Mouse (Mus musculus) hindbrain, embryonic 12.5 days (tissue): ENCODE data around the gene Extl1. TPM values are rescaled to one million over a fixed set of nuclear protein-coding genes. Genes with fewer than 3 reads are reported as not detected.

Experiments
- ATAC-seq: fragments of 200-750 bp; cut with Nextera tagmentation; 2 replicates; pipeline ENCODE4 v1.8.0; 2017; ENCODE audit warnings: moderate TSS enrichment; ENCODE audit not compliant: low FRiP score
- H3K27ac ChIP-seq: fragments of 300-500 bp; sonication (generic); 2 replicates; pipeline ENCODE4 v1.5.1; 2016; ENCODE audit warnings: mild to moderate bottlenecking
- H3K27me3 ChIP-seq: fragments of 300-500 bp; sonication (generic); 2 replicates; pipeline ENCODE4 v1.6.1; 2016; ENCODE audit warnings: mild to moderate bottlenecking
- H3K36me3 ChIP-seq: fragments of 300-500 bp; sonication (generic); 2 replicates; pipeline ENCODE4 v1.6.1; 2016; ENCODE audit warnings: mild to moderate bottlenecking
- H3K4me1 ChIP-seq: fragments of 300-500 bp; sonication (generic); 2 replicates; pipeline ENCODE4 v1.6.1; 2016
- H3K4me2 ChIP-seq: fragments of 300-500 bp; sonication (generic); replicated peaks from 2 replicates; pipeline ENCODE4 v1.6.1; 2016; ENCODE audit warnings: mild to moderate bottlenecking
- H3K4me3 ChIP-seq: fragments of 300-500 bp; sonication (generic); 2 replicates; pipeline ENCODE4 v1.5.1; 2016; ENCODE audit warnings: mild to moderate bottlenecking
- H3K9ac ChIP-seq: fragments of 300-500 bp; sonication (generic); 2 replicates; pipeline ENCODE4 v1.6.1; 2016; ENCODE audit warnings: mild to moderate bottlenecking, moderate library complexity
- H3K9me3 ChIP-seq: fragments of 300-500 bp; sonication (generic); replicated peaks from 2 replicates; pipeline ENCODE4 v1.6.1; 2016; ENCODE audit warnings: mild to moderate bottlenecking
- WGBS: fragments of 180-500 bp; shearing (Covaris S2); methylation state at CpG from one replicate; pipeline ENCODE4 v1.1.7; 2016; 5-methylcytosine and 5-hydroxymethylcytosine counted together
- polyA plus RNA-seq: library from polyadenylated mRNA; unstranded; fragments of >200 nt; fragmentation: Nextera tagmentation; extraction: Ambion mirVana; gene quantifications from 2 replicates; pipeline ENCODE4 v1.2.1, GENCODE M21; 2016

Gene Extl1
- polyA plus RNA-seq, 1 experiment from 2014 or later = 1.2 TPM

DNA sequence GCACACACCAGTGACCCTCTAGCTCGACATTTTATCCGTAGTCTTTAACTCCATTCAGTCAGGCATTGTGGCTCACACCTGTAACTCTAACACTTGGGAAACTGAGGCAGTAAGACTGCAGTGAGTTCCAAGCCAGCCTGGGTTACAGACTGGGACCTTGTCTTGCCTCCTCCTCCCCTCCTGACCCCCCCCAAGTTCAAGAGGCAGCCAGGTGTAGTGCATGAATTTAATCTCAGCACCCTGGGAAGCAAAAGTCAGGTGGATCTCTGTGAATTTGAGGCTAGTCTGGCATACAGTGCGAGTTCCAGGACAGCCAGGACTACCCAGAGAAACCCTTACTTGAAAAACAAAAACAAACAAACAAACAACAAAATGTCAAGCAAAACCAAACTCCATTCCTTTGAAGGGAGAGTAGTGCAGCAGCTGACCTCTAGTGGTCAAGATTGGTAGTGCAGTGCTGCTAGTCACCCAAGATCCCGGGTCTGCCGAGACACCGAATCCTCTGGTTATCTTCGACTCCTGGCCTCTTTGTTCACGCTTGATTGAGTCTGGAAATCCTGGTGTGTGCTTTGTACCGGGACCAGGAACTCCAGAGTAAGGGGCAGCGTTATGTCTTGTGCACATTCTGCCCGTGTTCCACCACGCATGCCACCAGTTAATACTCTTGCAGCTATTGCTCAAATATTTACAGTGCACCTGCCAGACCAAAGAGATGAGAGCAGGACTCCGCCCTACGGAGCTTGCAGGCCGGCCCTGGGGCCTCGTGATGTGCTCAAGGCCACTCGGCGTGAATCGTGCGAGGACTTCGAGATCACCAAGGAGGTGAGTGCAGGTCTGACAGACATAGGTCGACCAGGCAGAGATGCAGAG lies 26.8 kb downstream of the Extl1 start:
- ATAC-seq = no peak
- H3K36me3 ChIP-seq = no peaks in the 10 kb centered on the region
- H3K9me3 ChIP-seq = no peaks in the 10 kb centered on the region
- no peak overlapping the region for H3K4me3 ChIP-seq
- H3K4me1 ChIP-seq = peaks cover 18% of the 10 kb centered on the region
- H3K9ac ChIP-seq = no peak overlapping the region
- H3K4me2 ChIP-seq = peak overlapping the region; percentile 40
- H3K27ac ChIP-seq = no peak overlapping the region
- 20% methylated on average over 22 of the region's 22 CpGs for WGBS
- H3K27me3 ChIP-seq = peaks cover 21% of the 10 kb centered on the region

DNA sequence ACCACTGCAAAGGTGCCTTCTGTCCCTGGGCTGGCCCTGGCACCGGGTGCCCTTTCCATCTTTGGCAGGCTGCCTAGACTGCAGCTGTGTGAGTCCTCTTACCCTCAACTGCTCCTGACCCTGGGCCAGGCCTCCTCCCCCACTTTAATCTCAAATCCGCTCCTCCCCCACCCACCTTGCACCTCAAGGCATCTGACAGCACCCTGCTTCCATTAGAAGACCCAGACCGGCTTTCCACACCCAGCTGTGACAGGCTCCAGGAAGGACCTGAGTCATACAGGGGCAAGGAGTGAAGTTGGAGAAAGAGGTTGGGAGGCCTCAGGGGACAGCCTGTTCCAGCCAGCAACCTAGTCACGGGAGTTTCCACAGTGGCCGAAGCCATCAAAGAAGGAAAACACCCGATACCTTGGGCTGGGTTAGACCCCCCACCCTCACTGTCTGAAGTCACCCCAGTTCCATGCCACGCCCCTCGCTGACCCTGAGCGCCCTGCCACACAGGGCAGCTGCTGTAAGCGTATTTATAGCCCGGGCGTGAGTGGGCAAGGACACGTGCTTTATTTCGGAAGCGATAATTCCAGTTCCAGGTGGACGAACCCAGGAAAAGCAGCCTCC lies 27.7 kb downstream of the Extl1 start:
- WGBS = 51% methylated on average over 16 of the region's 16 CpGs
- Histone ChIP-seq H3K27me3 (peaks cover 21% of the 10 kb centered on the region), H3K9me3 (no peaks in the 10 kb centered on the region), H3K27ac (no peak overlapping the region), H3K4me1 (peaks cover 24% of the 10 kb centered on the region), H3K9ac (no peak overlapping the region), H3K4me3 (no peak overlapping the region), H3K4me2 (no peak overlapping the region), H3K36me3 (no peaks in the 10 kb centered on the region)
- no peak for ATAC-seq

DNA sequence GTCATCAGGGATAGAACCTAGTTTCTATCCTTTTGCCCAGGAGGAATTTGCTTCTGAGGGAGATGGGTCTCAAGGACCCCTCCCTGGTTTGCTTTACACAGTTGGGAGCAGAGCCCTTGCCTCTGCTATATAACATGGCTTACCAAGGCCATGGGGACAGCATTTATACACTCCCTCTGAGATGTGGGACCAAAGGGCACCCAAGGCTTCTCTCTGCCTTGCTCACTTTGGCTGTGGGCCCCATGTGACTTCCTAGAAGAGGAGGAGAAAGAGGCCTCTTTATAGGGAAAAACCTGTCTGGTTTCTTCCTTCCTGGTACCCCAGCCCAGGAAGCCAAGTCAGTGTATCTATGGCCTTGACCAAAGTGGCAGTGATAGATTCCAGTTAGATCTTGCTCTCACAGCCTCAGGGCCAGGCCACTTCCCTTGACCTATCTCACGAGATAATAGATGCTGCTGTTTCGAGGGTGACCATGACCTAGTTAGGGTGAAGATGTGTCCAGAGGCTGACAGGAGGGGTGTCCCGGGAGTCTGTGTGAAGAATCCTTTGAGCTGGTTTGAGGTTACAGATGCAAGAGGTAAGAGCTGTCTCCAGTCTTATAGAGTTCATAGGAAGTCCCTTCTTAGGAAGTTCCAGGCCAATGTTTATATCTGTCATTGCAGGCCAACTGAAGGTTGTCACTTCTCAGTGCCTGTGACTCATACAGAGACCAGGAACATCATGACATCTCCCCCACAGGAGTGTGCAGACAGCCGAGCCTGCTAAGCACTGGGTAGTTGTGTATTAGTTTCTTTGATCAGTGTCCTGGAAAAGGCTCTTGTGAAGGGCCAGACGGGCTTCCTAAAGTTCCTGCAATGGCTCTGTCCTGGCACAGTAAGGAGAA lies 29.9 kb downstream of the Extl1 start:
- H3K36me3 ChIP-seq = no peaks in the 10 kb centered on the region
- H3K27me3 ChIP-seq = peaks cover 16% of the 10 kb centered on the region
- H3K9ac ChIP-seq = no peak overlapping the region
- ATAC-seq = no peak
- H3K27ac ChIP-seq = no peak overlapping the region
- H3K9me3 ChIP-seq = no peaks in the 10 kb centered on the region
- no peak overlapping the region for H3K4me2 ChIP-seq
- no peak overlapping the region for H3K4me3 ChIP-seq
- peaks cover 24% of the 10 kb centered on the region for H3K4me1 ChIP-seq
- WGBS = 70% methylated on average over 5 of the region's 5 CpGs

DNA sequence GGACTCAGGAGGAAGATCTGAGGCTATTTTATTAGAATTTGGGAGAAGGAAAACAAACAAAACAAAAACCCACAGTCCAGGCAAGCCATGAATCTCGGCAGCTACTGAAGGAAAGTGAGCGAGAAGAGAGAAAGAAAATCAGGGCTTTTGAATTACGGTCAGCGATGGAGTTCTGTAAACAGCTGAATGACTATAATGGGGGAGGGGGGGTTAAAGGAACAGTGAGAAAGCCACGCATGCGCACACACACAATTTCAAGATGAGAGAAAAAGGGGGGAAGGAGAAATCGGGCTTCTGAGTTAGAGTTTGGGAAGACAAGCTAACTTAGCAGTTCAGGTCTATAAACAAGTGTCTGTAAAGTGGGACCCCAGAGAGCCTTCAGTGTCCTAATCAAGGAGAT lies 30.7 kb downstream of the Extl1 start:
- Histone ChIP-seq H3K4me2 (no peak overlapping the region), H3K9me3 (no peaks in the 10 kb centered on the region)
- WGBS = 79% methylated on average over 7 of the region's 7 CpGs

DNA sequence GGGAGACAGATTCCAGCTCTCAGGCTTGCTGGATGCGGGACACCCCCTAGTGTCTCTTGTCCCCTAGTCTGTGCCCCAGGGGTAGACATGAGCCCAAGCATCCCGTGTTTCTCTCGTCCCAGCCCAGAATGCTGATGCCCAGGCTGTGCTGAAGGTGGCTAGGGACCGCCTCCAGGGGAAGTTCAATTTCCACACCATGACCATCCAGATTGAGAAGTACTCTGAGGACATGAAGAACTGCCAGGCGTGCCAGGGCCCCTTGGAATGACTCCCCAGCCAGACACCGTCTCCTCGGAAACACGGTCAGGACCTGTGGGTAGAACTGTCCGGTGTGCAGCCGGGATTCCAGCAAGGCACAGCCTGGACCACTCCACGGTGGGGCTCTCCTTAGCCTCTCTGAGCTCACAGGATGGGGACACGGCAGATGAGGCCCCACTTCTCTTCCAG lies 31.4 kb downstream of the Extl1 start:
- no peak overlapping the region for H3K4me2 ChIP-seq
- no peak overlapping the region for H3K27ac ChIP-seq
- no peak overlapping the region for H3K9ac ChIP-seq
- H3K27me3 ChIP-seq = peaks cover 8% of the 10 kb centered on the region; the same call in 1 of the 2 replicates
- H3K9me3 ChIP-seq = no peaks in the 10 kb centered on the region
- no peaks in the 10 kb centered on the region for H3K36me3 ChIP-seq
- no peak for ATAC-seq
- no peak overlapping the region for H3K4me3 ChIP-seq
- H3K4me1 ChIP-seq = peaks cover 21% of the 10 kb centered on the region
- WGBS = 60% methylated on average over 12 of the region's 12 CpGs

More for the DNA sequence above, 30.7 kb downstream of the Extl1 start:
- no peak for ATAC-seq
- Histone ChIP-seq H3K36me3 (no peaks in the 10 kb centered on the region), H3K9ac (no peak overlapping the region), H3K27me3 (peaks cover 12% of the 10 kb centered on the region; the same call in 1 of the 2 replicates), H3K27ac (no peak overlapping the region), H3K4me1 (peaks cover 24% of the 10 kb centered on the region), H3K4me3 (no peak overlapping the region)

DNA sequence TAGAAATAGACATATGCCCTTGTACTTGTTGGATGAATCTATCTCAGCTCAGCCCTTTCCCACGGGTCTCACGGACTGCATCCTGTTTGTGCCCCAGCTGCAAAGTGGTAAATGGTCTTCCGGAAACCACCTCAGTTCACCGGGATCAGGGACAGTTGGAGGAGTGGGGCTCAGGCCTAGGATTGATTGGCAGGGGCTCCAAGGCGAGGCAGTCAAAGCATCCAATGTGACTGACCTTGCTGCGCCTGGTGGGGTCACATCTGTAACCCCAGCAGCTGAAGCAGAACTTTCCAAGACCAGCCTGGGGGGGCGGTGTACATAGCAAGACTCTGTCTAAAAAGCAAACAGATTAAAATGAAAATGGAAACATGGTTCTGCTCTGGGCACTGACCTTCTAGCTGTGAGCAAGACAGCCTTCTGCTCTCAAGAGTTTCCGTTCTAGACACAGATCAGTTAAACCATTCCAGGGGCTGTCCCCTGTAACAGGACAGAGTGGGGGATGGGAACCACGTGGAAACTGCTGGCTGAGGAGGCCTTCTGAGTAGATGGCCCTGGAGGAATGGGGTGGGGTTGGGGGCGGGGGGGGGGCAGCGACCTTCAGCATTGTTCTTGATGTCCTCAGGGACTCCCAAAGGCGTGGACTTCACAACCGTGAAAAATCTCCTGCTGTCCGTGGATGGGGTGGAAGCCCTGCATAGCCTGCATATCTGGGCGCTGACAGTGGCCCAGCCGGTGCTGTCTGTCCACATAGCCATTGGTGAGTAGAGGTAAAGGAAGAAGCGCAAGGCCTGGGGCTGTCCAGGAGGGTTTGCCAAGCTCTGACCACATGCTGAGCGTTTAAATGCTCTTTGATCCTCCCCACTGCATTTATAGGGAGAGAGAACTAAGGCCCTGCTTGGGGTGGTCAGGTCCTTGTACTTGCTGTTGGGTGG lies 32.1 kb downstream of the Extl1 start:
- 38% methylated on average over 18 of the region's 18 CpGs for WGBS
- H3K9ac ChIP-seq = no peak overlapping the region
- no peak for ATAC-seq
- peaks cover 17% of the 10 kb centered on the region for H3K4me1 ChIP-seq
- H3K4me2 ChIP-seq = no peak overlapping the region
- H3K36me3 ChIP-seq = no peaks in the 10 kb centered on the region
- H3K27me3 ChIP-seq = peaks cover 4% of the 10 kb centered on the region; the same call in 1 of the 2 replicates
- H3K9me3 ChIP-seq = no peaks in the 10 kb centered on the region
- no peak overlapping the region for H3K4me3 ChIP-seq
- H3K27ac ChIP-seq = no peak overlapping the region

DNA sequence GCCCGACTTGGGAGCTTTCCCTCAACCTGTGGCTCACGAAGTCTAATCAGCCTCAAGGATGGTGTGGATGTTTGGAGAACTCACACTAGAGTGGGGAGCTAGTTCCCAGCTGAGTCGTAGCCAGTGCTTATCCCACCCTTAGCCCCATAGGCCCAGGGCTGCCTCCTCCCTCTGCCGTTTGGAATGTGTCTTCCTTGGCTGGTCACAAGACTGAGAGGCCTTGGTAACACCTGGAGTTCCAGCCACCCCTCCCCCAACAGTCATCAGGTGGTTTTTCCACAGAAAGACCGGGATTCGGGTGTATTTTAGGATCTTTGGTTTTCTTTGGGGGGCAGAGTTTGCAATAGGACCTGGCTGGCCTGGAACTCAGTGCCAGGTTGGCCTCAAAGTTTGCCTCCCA lies 33.0 kb downstream of the Extl1 start:
- Histone ChIP-seq H3K4me2 (no peak overlapping the region), H3K9me3 (no peaks in the 10 kb centered on the region), H3K4me3 (no peak overlapping the region), H3K27ac (no peak overlapping the region), H3K36me3 (no peaks in the 10 kb centered on the region), H3K4me1 (peaks cover 15% of the 10 kb centered on the region), H3K9ac (no peak overlapping the region), H3K27me3 (peaks cover 11% of the 10 kb centered on the region)
- no peak for ATAC-seq
- WGBS = 94% methylated on average over 6 of the region's 6 CpGs

DNA sequence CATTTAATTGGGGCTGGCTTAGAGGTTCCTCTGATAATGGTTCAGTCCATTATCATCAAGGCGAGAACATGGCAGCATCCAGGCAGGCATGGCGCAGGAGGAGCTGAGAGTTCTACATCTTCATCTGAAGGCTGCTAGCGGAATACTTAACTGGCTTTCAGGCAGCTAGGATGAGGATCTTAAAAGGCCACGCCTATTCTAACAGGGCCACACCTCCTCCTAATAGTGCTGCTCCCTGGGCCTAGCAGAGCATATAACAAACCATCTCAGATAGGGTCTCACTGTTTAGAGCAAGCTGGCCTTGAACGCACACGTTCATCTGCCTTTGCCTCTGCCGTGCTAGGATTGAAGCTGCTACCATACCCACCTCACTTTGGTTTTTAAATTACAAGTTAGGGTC lies 33.8 kb downstream of the Extl1 start:
- Histone ChIP-seq H3K4me3 (no peak overlapping the region), H3K27me3 (peaks cover 19% of the 10 kb centered on the region), H3K4me2 (no peak overlapping the region), H3K27ac (no peak overlapping the region), H3K4me1 (peaks cover 15% of the 10 kb centered on the region), H3K9me3 (no peaks in the 10 kb centered on the region), H3K9ac (no peak overlapping the region), H3K36me3 (no peaks in the 10 kb centered on the region)
- WGBS = 89% methylated on average over 7 of the region's 7 CpGs
- no peak for ATAC-seq

DNA sequence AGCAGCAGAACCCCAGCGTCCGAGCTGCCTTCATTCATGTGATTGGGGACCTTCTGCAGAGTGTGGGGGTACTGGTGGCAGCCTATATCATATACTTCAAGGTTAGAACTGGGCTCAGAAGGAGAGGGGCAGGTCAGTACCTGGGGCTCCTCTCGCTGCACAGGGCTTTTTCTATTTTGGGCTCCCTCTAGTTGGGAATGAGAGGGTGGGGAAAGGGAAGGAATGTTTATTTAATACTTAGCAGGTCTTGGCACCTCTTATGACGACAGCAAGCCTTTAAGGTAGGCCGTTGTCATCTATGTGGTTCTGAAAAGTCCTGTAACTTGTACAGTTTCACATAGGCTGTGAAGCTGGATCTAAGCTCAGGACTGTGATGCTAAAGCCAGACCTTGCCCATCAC lies 35.1 kb downstream of the Extl1 start:
- no peaks in the 10 kb centered on the region for H3K9me3 ChIP-seq
- ATAC-seq = no peak
- H3K4me2 ChIP-seq = no peak overlapping the region
- no peaks in the 10 kb centered on the region for H3K36me3 ChIP-seq
- 80% methylated on average over 5 of the region's 5 CpGs for WGBS
- H3K4me1 ChIP-seq = peaks cover 18% of the 10 kb centered on the region
- no peak overlapping the region for H3K4me3 ChIP-seq
- no peak overlapping the region for H3K27ac ChIP-seq
- H3K9ac ChIP-seq = no peak overlapping the region
- H3K27me3 ChIP-seq = peaks cover 30% of the 10 kb centered on the region

DNA sequence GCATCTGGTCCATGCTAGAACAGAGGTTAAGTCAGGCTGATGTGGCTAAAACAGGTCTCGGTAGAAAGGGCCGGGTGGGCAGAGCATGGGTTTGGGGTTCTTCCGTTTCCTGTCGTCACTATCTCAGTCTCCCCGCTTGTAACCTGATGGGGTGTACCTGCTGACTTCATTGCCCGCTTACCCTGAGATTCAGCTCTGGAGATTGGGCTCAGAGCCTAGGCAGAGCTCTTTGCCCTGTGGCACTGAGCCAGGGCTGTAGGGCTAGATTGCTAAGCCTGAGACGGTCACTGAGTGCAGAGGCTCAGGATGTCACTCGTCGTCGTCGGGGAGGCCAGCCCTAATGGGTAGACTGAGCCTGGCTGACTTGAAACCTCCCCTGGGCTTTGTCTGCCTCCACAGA lies 35.6 kb downstream of the Extl1 start:
- no peak overlapping the region for H3K4me3 ChIP-seq
- H3K4me2 ChIP-seq = no peak overlapping the region
- no peak overlapping the region for H3K27ac ChIP-seq
- no peaks in the 10 kb centered on the region for H3K36me3 ChIP-seq
- H3K9ac ChIP-seq = no peak overlapping the region
- peaks cover 35% of the 10 kb centered on the region for H3K27me3 ChIP-seq
- no peaks in the 10 kb centered on the region for H3K9me3 ChIP-seq
- H3K4me1 ChIP-seq = peaks cover 23% of the 10 kb centered on the region
- WGBS = 81% methylated on average over 11 of the region's 11 CpGs
- ATAC-seq = no peak

DNA sequence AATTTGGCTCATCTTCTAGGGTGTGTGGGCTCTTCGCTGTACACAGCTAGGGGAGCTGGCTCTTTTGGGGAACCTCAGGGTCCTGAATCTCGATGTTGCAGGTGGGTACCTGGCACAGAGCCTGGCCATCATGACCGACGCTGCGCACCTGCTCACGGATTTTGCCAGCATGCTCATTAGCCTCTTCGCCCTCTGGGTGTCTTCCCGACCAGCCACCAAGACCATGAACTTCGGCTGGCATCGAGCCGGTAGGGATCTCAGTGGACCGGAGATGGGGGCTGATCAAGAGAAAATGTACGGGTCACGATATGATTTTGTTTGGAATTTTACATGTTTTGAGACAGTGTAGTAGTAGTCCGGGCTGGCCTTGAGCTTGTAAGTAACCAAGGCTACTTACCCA lies 37.8 kb downstream of the Extl1 start:
- 91% methylated on average over 15 of the region's 15 CpGs for WGBS
- no peaks in the 10 kb centered on the region for H3K9me3 ChIP-seq
- H3K27me3 ChIP-seq = peaks cover 56% of the 10 kb centered on the region
- no peak overlapping the region for H3K27ac ChIP-seq
- H3K4me1 ChIP-seq = peaks cover 10% of the 10 kb centered on the region
- no peak overlapping the region for H3K4me3 ChIP-seq
- no peak overlapping the region for H3K4me2 ChIP-seq
- ATAC-seq = no peak
- H3K36me3 ChIP-seq = no peaks in the 10 kb centered on the region
- no peak overlapping the region for H3K9ac ChIP-seq
